Mouse (Mus musculus) kidney, adult 8-10 months (tissue): ENCODE data around the gene Ugt1a10.

Source experiments
- DNase-seq, 2 experiments: peaks; one replicate each; pipeline ENCODE4 v3.0.0; 2022

Ugt1a10 gene

GRCm38 (mm10) chr1:88255989-88256754 lies 201.0 kb downstream of the Ugt1a10 start:
- no peak for DNase-seq

- DNase-seq, result no peak
Measured at GRCm38 (mm10) chr1:88256886-88257663, 201.9 kb downstream of the Ugt1a10 start.

GRCm38 (mm10) chr1:88257681-88258080 lies 202.5 kb downstream of the Ugt1a10 start:
- no peak for DNase-seq

- no peak for DNase-seq
Measured at GRCm38 (mm10) chr1:88258361-88258760, 203.2 kb downstream of the Ugt1a10 start.

GRCm38 (mm10) chr1:88258881-88259642 lies 203.9 kb downstream of the Ugt1a10 start:
- no peak for DNase-seq

- DNase-seq, result no peak
Measured at GRCm38 (mm10) chr1:88259643-88260024, 204.4 kb downstream of the Ugt1a10 start.

- peak; percentile 58 to 66 for DNase-seq
Measured at GRCm38 (mm10) chr1:88260114-88260513, 204.9 kb downstream of the Ugt1a10 start.

GRCm38 (mm10) chr1:88260604-88261377 lies 205.6 kb downstream of the Ugt1a10 start:
- DNase-seq, result no peak

GRCm38 (mm10) chr1:88261706-88262105 lies 206.5 kb downstream of the Ugt1a10 start:
- no peak for DNase-seq

- DNase-seq, result peak in 1 of 2 experiments; percentile 60
Measured at GRCm38 (mm10) chr1:88262255-88262654, 207.1 kb downstream of the Ugt1a10 start.

- no peak for DNase-seq
Measured at GRCm38 (mm10) chr1:88262961-88263360, 207.8 kb downstream of the Ugt1a10 start.

- DNase-seq, result no peak
Measured at GRCm38 (mm10) chr1:88263778-88264177, 208.6 kb downstream of the Ugt1a10 start.

GRCm38 (mm10) chr1:88264237-88264868 lies 209.2 kb downstream of the Ugt1a10 start:
- DNase-seq, result no peak

- DNase-seq, result no peak
Measured at GRCm38 (mm10) chr1:88264869-88265240, 209.7 kb downstream of the Ugt1a10 start.

GRCm38 (mm10) chr1:88266123-88266522 lies 210.9 kb downstream of the Ugt1a10 start:
- DNase-seq, result no peak

- no peak for DNase-seq
Measured at GRCm38 (mm10) chr1:88267489-88267888, 212.3 kb downstream of the Ugt1a10 start.

- DNase-seq, result no peak
Measured at GRCm38 (mm10) chr1:88268070-88268469, 212.9 kb downstream of the Ugt1a10 start.
